Mouse (Mus musculus): ENCODE measurements at regions not wholly inside any gene's neighbourhood (a gene's known extent, or its start where the extent isn't known, plus 50 kb on each side); places are given as distances from the start of the nearest gene placed in this dataset.

DNA sequence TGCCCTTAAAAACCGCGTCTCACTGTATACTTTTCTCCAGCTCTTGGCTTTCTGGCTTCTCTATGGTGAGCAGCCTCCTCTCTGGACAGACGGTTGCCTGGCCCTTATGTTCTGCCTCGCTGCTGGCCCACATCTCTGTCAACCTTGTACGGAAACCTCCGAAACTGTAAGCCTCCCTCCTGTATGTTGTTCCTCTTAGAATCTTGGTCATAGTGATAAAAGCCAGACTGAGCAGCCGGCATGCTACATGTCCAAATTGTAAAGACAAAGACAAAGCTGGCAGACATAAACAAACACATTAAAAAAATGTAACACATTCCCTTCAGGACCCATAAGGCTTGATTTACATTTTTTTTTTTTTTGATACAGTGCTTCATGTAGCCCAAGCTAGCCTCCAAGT lies 122.7 kb upstream of the Foxn2 start:
- no peak for TF ChIP-seq POLR2A (IDR thresholded peaks at IDR 0.05; ENCODE audit: borderline replicate concordance, low read depth, low read length)
- TF ChIP-seq CTCF (IDR thresholded peaks at IDR 0.05; ENCODE audit: low read depth, low read length), result no peak
